Mouse (Mus musculus) left cerebral cortex, adult 18-20 months (tissue): ENCODE measurements around the gene Rgs6. TPM values are rescaled to one million over a fixed set of nuclear protein-coding genes. Genes with fewer than 3 reads are reported as not detected.

Experiments used
- DNase-seq, 2 experiments: peaks; one replicate each; pipeline ENCODE4 v3.0.0; 2021 to 2022; ENCODE audit warnings: low spot score in 2 of 2, mixed read lengths in 1 of 2
- total RNA-seq, 2 experiments: library from RNA; stranded (reverse); gene quantifications; 2 replicates each; pipeline ENCODE4 v1.2.3; 2021

Rgs6 gene
- total RNA-seq, 2 experiments from 2014 or later, result 63.9 to 70.1 TPM

GRCm38 (mm10) chr12:82640441-82640840 lies 52.3 kb downstream of the Rgs6 start:
- DNase-seq, result no peak

GRCm38 (mm10) chr12:82647876-82648275 lies 59.8 kb downstream of the Rgs6 start:
- no peak for DNase-seq

- no peak for DNase-seq
Observed at GRCm38 (mm10) chr12:82649991-82650390, 61.9 kb downstream of the Rgs6 start.

- DNase-seq, result peak; percentile 33 to 58
Observed at GRCm38 (mm10) chr12:82664598-82664997, 76.5 kb downstream of the Rgs6 start.

GRCm38 (mm10) chr12:82667441-82667840 lies 79.3 kb downstream of the Rgs6 start:
- DNase-seq, result peak; percentile 20 to 30

- DNase-seq, result no peak
Observed at GRCm38 (mm10) chr12:82670201-82670737, 82.2 kb downstream of the Rgs6 start.

- DNase-seq, result no peak
Observed at GRCm38 (mm10) chr12:82671591-82671990, 83.5 kb downstream of the Rgs6 start.

- DNase-seq, result no peak
Observed at GRCm38 (mm10) chr12:82675137-82675536, 87.0 kb downstream of the Rgs6 start.

- no peak for DNase-seq
Observed at GRCm38 (mm10) chr12:82687015-82687414, 98.9 kb downstream of the Rgs6 start.

GRCm38 (mm10) chr12:82698886-82699527 lies 110.9 kb downstream of the Rgs6 start:
- DNase-seq, result no peak

- DNase-seq, result no peak
Observed at GRCm38 (mm10) chr12:82699528-82699905, 111.4 kb downstream of the Rgs6 start.

GRCm38 (mm10) chr12:82700241-82700640 lies 112.1 kb downstream of the Rgs6 start:
- DNase-seq, result no peak

- peak; percentile 28 to 35 for DNase-seq
Observed at GRCm38 (mm10) chr12:82700840-82701239, 112.7 kb downstream of the Rgs6 start.

- no peak for DNase-seq
Observed at GRCm38 (mm10) chr12:82701359-82701758, 113.3 kb downstream of the Rgs6 start.

GRCm38 (mm10) chr12:82710376-82710775 lies 122.3 kb downstream of the Rgs6 start:
- DNase-seq, result no peak

- DNase-seq, result no peak
Observed at GRCm38 (mm10) chr12:82714284-82714683, 126.2 kb downstream of the Rgs6 start.

GRCm38 (mm10) chr12:82723017-82723540 lies 135.0 kb downstream of the Rgs6 start:
- no peak for DNase-seq

- peak in 1 of 2 experiments; percentile 21 for DNase-seq
Observed at GRCm38 (mm10) chr12:82726255-82726654, 138.2 kb downstream of the Rgs6 start.

- DNase-seq, result no peak
Observed at GRCm38 (mm10) chr12:82731587-82731986, 143.5 kb downstream of the Rgs6 start.

GRCm38 (mm10) chr12:82742955-82743354 lies 154.9 kb downstream of the Rgs6 start:
- no peak for DNase-seq

GRCm38 (mm10) chr12:82744026-82744425 lies 155.9 kb downstream of the Rgs6 start:
- DNase-seq, result no peak

GRCm38 (mm10) chr12:82744826-82745225 lies 156.7 kb downstream of the Rgs6 start:
- no peak for DNase-seq

- DNase-seq, result no peak
Observed at GRCm38 (mm10) chr12:82747099-82747498, 159.0 kb downstream of the Rgs6 start.
